Mouse (Mus musculus) right cerebral cortex, postnatal 25 days (tissue): ENCODE data around the gene St3gal3.

Experiments
- DNase-seq: peaks from one replicate; pipeline ENCODE4 v3.0.0; 2022

Gene St3gal3

DNA sequence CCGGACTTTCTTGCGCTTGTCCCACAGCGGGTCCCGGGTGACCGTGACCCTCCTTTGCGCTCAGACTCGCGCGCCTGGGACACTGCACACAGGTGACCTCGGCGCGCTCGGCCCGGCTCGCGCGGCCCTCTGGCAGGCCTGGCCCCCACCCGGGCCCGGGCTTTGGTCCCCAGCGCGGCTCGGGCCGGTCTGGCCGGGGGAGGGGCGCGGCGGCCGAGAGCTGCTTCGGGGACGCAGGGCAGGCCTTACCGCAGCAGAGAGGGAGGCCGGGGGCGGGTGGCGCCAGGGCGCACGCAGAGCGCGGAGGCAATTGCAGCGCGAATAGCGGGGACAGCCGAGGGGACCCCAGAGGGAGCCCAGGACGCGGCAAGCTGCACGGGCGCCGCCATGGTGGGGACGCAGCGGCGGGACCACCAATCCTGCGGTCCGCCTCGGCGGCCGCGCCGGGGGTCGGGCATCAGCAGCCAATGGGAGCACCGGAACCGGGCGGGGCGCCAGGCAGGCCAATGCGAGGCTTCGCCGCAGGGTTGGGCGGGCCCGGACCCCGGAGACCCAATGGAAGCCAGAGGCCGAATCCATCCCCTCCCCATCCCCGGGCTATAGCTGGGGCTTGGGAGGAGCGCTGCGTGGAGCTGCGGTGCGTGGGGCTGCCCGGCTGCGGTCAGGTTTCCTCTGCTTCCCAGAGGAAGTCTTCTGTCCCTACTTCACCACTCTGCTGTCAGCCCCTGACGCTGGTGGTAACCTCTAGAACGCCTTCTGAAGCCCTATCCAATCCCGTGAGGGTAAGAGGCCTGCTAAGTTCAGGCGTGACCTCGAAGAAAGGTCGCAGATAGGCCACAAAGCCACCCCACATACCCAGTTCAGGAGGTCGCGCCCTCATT lies at the start of gene St3gal3:
TSS of gene St3gal3 (minus strand) at position 430 of the 881 bp plus-strand sequence.
- peak; percentile 99 for DNase-seq

DNA sequence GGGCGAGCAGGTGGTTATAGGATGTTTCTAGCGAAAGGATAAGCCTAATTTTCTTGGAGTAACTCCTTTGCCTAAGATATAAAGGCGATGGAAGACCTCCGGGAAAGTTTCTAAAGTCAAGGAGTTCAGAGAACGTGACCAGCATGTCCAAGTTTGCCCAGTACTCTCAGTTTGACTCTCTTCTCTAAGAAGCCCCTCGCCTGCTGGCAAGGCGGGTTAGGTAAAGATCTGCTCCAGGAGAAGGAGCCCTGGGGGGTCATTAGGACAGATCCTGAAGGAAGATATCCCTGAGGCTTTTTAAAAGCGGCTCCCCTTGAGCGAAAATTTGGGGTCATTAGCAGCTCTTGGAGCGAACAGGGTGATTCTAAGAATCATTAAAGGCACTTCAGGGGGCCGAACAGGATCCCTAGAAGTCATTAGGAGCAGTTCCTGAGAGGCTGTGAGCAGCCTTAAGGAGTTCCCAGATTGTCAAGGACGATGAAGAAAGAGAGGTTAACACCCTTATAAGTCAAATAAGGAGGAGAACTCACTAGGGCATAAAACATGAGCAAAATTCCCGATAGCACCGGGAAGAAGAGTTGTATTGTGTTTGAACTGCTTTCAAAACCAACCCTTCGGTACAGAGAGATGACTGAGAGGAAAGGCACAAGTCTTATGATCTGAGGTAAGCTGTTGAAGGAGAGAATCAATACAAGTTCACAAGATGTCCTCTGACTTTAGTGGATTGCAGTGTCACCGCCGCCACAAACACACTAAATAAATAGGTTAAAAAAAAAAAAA lies 45.8 kb upstream of the St3gal3 start:
- DNase-seq: no peak

GRCm38 (mm10) chr4:118179467-118180300 lies 45.0 kb upstream of the St3gal3 start, which contains the start of gene Kdm4a:
Gene Kdm4a, minus strand, starts transcription at chr4:118180043.
- peak; percentile 91 for DNase-seq

- no peak for DNase-seq
Observed at GRCm38 (mm10) chr4:118178952-118179466, 44.3 kb upstream of the St3gal3 start.

DNA sequence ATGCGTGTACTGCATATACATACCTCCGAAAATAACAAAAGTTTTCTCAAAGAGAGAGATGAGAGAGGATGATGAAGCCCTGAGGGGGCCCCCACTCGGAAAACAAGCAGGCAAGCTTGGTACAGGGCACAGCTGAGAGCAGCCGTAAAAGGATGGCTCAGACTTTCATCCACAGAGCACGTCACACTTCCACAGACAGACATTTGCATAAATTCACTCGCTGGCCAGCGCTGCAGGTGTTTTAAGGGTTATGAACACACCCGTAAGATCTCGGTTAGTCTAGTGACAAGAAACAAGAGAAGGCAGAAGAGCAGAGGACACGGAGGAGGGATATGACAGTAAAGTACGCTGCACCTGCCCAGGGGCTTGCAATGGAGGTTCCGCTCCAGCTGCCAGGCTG lies 37.7 kb upstream of the St3gal3 start:
- no peak for DNase-seq

GRCm38 (mm10) chr4:118171006-118171405 lies 36.3 kb upstream of the St3gal3 start:
- DNase-seq: no peak

DNA sequence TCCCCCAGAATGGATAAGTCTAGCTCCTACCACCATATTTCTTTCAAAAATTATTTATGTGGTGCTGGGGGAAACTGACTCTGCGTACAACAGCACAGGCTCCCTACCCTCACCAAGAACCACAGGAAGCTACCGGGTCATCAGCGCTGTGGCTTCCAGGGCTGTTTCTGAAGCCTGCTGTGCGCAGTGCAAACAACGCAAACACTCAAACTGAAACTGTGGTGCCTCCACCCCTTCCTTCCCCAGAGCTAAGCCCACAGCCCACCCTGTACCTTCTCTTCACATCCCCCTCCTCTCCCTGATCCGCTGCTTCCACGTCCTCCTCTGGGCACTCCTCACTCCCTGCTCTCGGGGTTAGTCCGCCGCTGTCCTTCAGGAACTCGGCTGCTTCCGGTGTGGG lies 27.4 kb upstream of the St3gal3 start:
- DNase-seq: no peak

DNA sequence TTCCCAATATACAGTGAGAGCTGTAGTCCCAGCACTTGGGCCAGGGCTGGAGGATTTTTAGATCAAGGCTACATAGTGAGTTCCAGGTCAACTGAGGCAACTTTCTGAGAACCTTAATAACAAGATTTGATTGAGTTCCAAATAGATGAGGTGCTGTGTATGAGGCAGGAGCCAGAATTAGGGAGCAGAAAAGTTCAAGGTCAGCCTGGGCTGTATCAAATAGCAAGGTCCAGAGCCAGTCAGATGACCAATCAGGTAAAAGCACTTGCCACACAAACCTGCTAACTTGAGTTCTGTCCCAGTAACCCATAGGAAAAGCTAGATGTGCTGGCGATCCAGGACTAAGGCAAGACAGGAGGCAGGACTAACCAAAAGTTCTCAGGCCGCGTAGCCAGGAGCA lies 23.0 kb upstream of the St3gal3 start:
- DNase-seq: no peak

DNA sequence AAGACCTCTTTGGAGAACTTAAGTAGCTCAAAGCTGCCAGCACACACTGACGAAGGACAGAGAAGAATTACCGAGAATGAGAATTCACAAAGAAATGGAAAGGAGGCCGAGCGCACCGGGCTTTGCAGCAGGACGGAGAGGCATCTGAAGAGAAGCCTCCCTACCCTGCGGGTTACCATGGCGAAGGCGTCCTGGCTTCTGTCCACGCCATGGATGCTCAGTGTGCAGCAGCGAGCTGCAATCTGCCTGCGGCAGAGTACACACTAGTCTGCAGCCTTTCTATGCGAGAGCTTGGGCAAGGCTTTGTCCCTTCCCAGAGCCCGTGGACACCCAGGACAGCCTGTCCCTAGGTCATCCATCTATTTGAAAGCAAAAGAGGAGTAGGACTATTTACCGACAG lies 21.8 kb upstream of the St3gal3 start:
- DNase-seq: no peak

DNA sequence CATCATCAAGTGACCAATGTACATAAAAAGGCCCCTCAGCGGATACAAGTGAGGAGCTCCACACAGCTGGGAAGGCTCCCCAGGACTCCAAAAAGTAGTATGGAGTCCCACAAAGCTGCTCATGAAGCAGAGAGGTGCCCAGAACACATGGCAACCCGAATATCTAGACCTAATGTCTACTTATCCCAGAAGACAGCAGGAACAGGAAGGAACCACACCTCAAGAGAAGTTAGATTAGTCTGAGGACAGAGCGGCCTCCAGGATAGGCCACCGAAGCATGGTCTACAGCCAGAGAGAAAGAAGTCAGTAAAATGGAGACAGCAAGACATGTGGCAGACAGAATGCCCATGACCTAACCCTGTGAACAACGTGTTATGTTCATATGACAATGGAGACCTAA lies 20.2 kb upstream of the St3gal3 start:
- no peak for DNase-seq

GRCm38 (mm10) chr4:118152020-118152785 lies 17.5 kb upstream of the St3gal3 start:
- no peak for DNase-seq

DNA sequence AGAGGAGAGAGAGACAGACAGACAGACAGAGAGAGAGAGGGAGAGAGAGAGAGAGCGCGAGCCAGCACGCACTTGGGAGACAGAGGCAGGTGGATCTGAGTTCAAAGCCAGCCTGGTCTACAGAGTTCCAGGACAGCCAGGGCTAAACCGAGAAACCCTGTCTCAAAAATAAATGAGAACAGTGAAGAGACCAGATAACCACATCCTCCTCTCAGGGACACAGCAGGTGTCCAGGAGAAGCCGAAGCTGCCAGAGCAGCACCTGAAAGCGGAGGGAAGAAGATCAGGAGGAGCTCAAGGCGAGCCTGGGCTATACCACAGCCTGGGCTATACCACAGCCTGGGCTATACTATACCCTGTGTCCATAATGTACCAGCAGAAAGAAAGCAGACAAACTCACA lies 16.1 kb upstream of the St3gal3 start:
- DNase-seq: no peak

GRCm38 (mm10) chr4:118149956-118150680 lies 15.4 kb upstream of the St3gal3 start:
- no peak for DNase-seq

GRCm38 (mm10) chr4:118149055-118149576 lies 14.4 kb upstream of the St3gal3 start:
- DNase-seq: no peak

DNA sequence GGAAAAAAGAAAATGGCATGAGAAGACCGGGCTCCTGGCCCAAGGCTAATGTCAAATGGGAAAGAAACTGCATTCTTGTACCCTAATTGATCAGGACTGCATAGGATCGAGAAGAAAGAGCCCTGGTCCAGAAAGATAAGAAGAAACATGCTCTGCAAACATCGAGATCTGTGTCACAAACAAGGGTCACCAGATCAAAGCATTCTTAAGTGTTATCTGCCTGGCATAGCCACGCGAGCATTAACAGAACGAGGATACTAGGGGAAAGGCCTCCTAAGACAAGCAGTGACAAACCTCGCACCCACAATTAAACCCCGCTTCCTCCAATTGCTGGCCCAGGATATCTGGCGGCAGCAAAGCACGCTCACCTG lies 13.6 kb upstream of the St3gal3 start:
- DNase-seq: no peak

- DNase-seq: no peak
Observed at GRCm38 (mm10) chr4:118147547-118148316, 13.0 kb upstream of the St3gal3 start.

GRCm38 (mm10) chr4:118147090-118147489 lies 12.4 kb upstream of the St3gal3 start:
- DNase-seq: no peak

GRCm38 (mm10) chr4:118144324-118144723 lies 9.6 kb upstream of the St3gal3 start:
- DNase-seq: no peak

- no peak for DNase-seq
Observed at GRCm38 (mm10) chr4:118143679-118144078, 9.0 kb upstream of the St3gal3 start.

GRCm38 (mm10) chr4:118141511-118141910 lies 6.8 kb upstream of the St3gal3 start:
- DNase-seq: no peak
